Mouse (Mus musculus) kidney, embryonic 15.5 days (tissue): ENCODE measurements around the gene Serinc2. TPM values are rescaled to one million over a fixed set of nuclear protein-coding genes. Genes with fewer than 3 reads are reported as not detected.
A peak's percentile ranks its signal among the peaks of the same experiment; 100 is the strongest.
"Not testable (repeated sequence)": the region's sequence is repeated elsewhere in the genome, so short reads cannot be mapped to it uniquely, and the experiment has no call there.

ENCODE experiments used
- ATAC-seq: fragments of 200-750 bp; cut with Nextera tagmentation; replicated peaks from 2 replicates; pipeline ENCODE4 v1.8.0; 2017; ENCODE audit warnings: moderate TSS enrichment; ENCODE audit not compliant: low FRiP score
- H3K27ac ChIP-seq: fragments of 300-500 bp; sonication (generic); 2 replicates; pipeline ENCODE4 v1.5.1; 2015; ENCODE audit warnings: mild to moderate bottlenecking, inconsistent platforms
- H3K27me3 ChIP-seq: fragments of 300-500 bp; sonication (generic); 2 replicates; pipeline ENCODE4 v1.6.1; 2015; ENCODE audit warnings: inconsistent platforms
- H3K36me3 ChIP-seq: fragments of 300-500 bp; sonication (generic); 2 replicates; pipeline ENCODE4 v1.6.1; 2015; ENCODE audit warnings: inconsistent platforms
- H3K4me1 ChIP-seq: fragments of 300-500 bp; sonication (generic); 2 replicates; pipeline ENCODE4 v1.6.1; 2015; ENCODE audit warnings: inconsistent platforms
- H3K4me2 ChIP-seq: fragments of 300-500 bp; sonication (generic); 2 replicates; pipeline ENCODE4 v1.6.1; 2015; ENCODE audit warnings: moderate library complexity, mild to moderate bottlenecking, inconsistent platforms
- H3K4me3 ChIP-seq: fragments of 300-500 bp; sonication (generic); replicated peaks from 2 replicates; pipeline ENCODE4 v1.5.1; 2015; ENCODE audit warnings: mild to moderate bottlenecking, inconsistent platforms
- H3K9ac ChIP-seq: fragments of 300-500 bp; sonication (generic); 2 replicates; pipeline ENCODE4 v1.6.1; 2015; ENCODE audit warnings: mild to moderate bottlenecking, inconsistent platforms
- H3K9me3 ChIP-seq: fragments of 300-500 bp; sonication (generic); replicated peaks from 2 replicates; pipeline ENCODE4 v1.6.1; 2016; ENCODE audit warnings: inconsistent platforms
- WGBS: fragments of 180-500 bp; shearing (Covaris S2); methylation state at CpG from one replicate; pipeline ENCODE4 v1.1.7; 2015; ENCODE audit warnings: mixed read lengths; 5-methylcytosine and 5-hydroxymethylcytosine counted together
- polyA plus RNA-seq: library from polyadenylated mRNA; unstranded; fragments of >200 nt; fragmentation: Nextera tagmentation; extraction: Ambion mirVana; gene quantifications from 2 replicates; pipeline ENCODE4 v1.2.1, GENCODE M21; 2015

Serinc2 gene
- polyA plus RNA-seq, 1 experiment from 2014 or later = 48.8 TPM

DNA sequence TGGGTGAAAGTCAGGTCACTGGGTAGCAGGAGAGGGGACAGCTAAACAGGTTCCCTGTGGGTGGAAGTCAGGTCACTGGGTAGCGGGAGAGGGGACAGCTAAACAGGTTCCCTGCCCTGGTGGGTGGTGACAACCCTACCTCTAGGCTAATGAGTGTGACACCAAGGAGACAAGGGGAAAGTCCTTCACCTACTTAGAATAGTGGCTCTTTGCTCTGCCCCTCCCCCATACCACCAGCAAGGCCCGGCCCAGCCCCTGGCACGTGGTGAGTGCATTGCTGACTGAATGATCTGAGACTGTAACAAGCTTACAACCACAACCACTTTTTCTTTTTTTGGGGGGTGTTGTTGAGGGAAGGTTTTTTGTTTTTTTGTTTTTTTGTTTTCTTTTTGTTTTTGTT, 27.2 kb downstream of the Serinc2 start:
- Histone ChIP-seq H3K27ac (no peak overlapping the region), H3K4me3 (no peak overlapping the region), H3K4me1 (0 out of 2 replicates have a peak, but pooled peaks cover 5% of the 10 kb centered on the region), H3K9ac (no peak overlapping the region), H3K27me3 (peaks cover 4% of the 10 kb centered on the region; the same call in 1 of the 2 replicates), H3K4me2 (no peak overlapping the region), H3K36me3 (peaks cover 16% of the 10 kb centered on the region; the same call in 1 of the 2 replicates), H3K9me3 (no peaks in the 10 kb centered on the region)
- WGBS = 38% methylated on average over 3 of the region's 3 CpGs
- ATAC-seq = 0 out of 2 replicates have a peak, but pooled peaks have one; percentile 31

DNA sequence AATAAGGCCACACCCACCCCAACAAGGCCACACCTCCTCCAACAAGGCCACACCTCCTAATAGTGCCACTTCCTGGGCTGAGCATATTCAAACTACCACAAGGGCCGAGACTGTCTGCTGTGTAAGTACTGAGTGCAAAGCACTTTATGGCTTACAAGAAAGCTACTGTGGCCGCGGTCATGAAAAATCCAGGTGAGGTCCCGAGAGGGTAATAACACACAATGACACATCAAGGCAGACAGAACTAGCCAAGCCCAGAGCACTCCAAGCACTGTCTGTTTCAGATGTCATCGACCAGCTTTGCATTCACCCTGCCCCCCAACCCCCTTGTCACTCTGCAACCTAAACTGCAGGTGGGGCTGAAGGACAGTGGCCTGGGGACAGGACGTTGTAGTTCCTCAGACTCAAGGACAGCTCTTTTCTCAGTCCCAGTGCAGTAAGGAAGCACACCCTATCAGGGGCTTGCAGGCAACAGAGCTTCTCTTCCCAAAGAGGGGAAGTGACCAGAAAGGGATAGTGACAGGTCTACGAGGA, 27.8 kb downstream of the Serinc2 start:
- no peak overlapping the region for H3K4me3 ChIP-seq
- no peak overlapping the region for H3K4me2 ChIP-seq
- H3K27me3 ChIP-seq = peaks cover 9% of the 10 kb centered on the region
- ATAC-seq = 0 out of 2 replicates have a peak, but pooled peaks have one; percentile 14
- H3K9ac ChIP-seq = no peak overlapping the region
- H3K27ac ChIP-seq = no peak overlapping the region
- H3K4me1 ChIP-seq = 0 out of 2 replicates have a peak, but pooled peaks cover 5% of the 10 kb centered on the region
- H3K36me3 ChIP-seq = peaks cover 16% of the 10 kb centered on the region; the same call in 1 of the 2 replicates
- WGBS = 31% methylated on average over 7 of the region's 7 CpGs
- H3K9me3 ChIP-seq = no peaks in the 10 kb centered on the region

DNA sequence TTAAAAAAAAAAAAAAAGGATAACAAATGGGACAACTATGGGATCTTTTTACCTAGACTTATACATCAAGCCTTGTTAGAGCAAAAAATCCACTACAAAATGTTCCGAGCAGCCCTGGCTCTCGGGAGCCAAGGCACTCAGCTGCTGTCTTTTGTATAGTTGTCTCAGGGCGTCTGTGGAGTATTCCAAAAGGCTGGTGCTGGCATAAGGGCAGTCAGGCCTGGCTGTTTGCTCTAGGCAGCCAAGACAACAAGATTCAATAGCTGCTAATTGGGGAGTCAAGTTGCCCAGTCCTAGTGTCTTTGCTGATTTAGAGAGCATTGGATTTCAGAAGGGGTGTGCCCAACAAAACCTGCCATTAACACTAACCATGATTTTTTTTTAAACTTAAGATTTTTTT, 30.4 kb downstream of the Serinc2 start:
- Histone ChIP-seq H3K27me3 (peaks cover 20% of the 10 kb centered on the region), H3K4me2 (no peak overlapping the region), H3K36me3 (0 out of 2 replicates have a peak, but pooled peaks cover 5% of the 10 kb centered on the region), H3K27ac (no peak overlapping the region), H3K4me1 (0 out of 2 replicates have a peak, but pooled peaks cover 5% of the 10 kb centered on the region), H3K9ac (no peak overlapping the region), H3K9me3 (no peaks in the 10 kb centered on the region), H3K4me3 (no peak overlapping the region)
- no peak for ATAC-seq
- 59% methylated on average over 3 of the region's 3 CpGs for WGBS

DNA sequence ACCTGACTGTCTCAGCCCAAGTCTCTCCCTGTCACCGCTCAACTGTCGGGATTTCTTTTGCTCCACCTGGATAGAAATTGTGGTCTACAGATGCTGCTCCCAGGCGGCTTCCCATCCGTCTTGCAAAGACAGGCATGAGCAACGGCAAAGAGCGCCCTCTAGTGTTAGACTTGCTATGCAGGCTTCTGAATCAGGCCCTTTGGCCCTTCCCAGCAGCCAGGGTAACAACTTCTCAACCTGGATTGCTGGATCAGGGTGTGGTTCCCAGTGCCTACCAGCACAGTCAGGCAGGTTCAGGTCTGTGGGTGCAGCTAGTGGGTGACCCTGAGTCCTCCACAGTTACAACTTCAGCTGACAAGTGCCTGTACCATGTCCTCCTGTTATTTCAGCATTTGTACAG, 32.9 kb downstream of the Serinc2 start:
- H3K27me3 ChIP-seq = peaks cover 20% of the 10 kb centered on the region
- H3K4me2 ChIP-seq = no peak overlapping the region
- no peak overlapping the region for H3K27ac ChIP-seq
- 0 out of 2 replicates have a peak, but pooled peaks cover under 1% of the 10 kb centered on the region for H3K4me1 ChIP-seq
- no peak for ATAC-seq
- no peaks in the 10 kb centered on the region for H3K9me3 ChIP-seq
- no peak overlapping the region for H3K4me3 ChIP-seq
- WGBS = 2% methylated on average over 6 of the region's 6 CpGs
- H3K36me3 ChIP-seq = no peaks in the 10 kb centered on the region
- H3K9ac ChIP-seq = no peak overlapping the region

DNA sequence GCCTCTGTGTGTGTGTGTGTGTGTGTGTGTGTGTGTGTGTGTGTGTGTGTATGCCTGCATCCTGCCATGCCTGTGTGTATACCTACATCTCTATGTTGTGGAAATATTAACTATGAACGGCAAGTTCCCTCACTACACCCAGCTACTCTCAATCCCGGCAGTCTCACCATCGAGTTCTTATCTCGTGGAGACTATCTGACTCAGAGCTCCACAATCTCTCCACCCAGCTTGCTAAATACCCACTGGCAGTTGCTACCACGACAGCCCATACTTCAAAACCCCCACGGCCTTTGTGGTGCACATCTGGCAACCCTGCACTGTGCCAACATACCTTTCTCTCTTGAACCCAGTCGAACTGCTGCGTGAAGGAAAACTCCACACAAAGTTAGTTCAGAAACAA, 34.3 kb downstream of the Serinc2 start:
- H3K27ac ChIP-seq = no peak overlapping the region
- ATAC-seq = no peak
- H3K9me3 ChIP-seq = no peaks in the 10 kb centered on the region
- H3K4me1 ChIP-seq = no peaks in the 10 kb centered on the region
- no peak overlapping the region for H3K4me3 ChIP-seq
- no peak overlapping the region for H3K9ac ChIP-seq
- H3K27me3 ChIP-seq = peaks cover 20% of the 10 kb centered on the region
- H3K4me2 ChIP-seq = no peak overlapping the region
- H3K36me3 ChIP-seq = no peaks in the 10 kb centered on the region
- 72% methylated on average over 8 of the region's 8 CpGs for WGBS

DNA sequence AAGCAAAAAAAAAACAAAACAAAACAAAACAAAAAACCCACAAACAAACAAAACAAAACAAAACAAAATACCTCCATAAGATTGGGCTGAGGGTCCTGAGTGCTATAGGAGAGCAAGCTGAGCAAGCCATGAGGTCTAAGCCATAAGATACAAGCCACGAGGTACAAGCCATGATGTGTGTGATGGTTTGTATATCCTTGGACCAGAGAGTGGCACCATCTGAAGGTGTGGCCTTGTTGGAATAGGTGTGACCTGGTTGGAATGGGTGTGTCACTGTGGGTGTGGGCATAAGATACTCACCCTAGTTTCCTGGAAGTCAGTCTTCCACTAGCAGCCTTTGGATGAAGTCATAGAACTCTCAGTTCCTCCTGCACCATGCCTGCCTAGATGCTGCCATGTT, 35.4 kb downstream of the Serinc2 start:
- ATAC-seq, H3K36me3 ChIP-seq, H3K4me1 ChIP-seq, H3K9ac ChIP-seq, H3K9me3 ChIP-seq, H3K4me2 ChIP-seq, H3K27ac ChIP-seq, H3K4me3 ChIP-seq: not testable (repeated sequence)
- 75% methylated on average over 1 of the region's 1 CpGs for WGBS
- H3K27me3 ChIP-seq = peaks cover 20% of the 10 kb centered on the region

DNA sequence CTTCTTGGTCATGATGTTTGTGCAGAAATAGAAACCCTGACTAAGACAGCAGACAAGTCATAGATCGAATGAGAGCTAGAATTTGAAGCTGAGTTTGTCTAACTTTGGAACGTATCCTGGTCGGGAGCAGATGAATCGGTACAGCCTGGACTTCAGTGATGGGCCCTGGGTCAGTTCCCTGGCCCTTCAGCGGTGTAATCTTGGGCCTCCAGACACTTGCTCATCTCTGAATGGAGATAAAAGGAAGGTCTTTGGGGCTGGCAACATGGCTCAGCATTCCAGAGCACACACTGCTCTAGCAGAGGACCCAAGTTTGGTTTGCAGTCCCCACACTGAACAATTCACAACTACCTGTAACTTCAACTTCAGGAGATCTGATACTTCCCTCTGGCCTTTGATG, 36.0 kb downstream of the Serinc2 start:
- Histone ChIP-seq H3K4me2 (no peak overlapping the region), H3K4me1 (no peaks in the 10 kb centered on the region), H3K9me3 (no peaks in the 10 kb centered on the region), H3K9ac (no peak overlapping the region), H3K27me3 (peaks cover 20% of the 10 kb centered on the region), H3K36me3 (no peaks in the 10 kb centered on the region), H3K27ac (no peak overlapping the region), H3K4me3 (no peak overlapping the region)
- WGBS = 88% methylated on average over 5 of the region's 5 CpGs
- ATAC-seq = no peak

DNA sequence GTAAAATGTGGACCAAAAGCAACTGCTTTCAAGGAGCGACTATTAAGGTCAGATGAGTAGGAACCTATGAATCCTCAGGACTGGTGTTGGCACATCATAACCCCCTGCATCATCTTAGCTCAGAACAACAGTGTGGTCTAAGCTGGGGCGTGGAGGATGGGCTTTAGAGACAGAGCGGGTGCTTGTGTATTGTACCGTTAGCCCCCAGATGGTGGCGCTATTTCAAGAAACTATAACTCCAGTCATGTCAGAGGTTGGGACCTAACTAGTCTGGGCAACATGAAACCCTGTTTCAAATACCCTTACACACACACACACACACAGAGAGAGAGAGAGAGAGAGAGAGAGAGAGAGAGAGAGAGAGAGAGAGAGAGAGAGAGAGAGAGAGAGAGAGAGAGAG, 38.3 kb downstream of the Serinc2 start:
- ATAC-seq = no peak
- Histone ChIP-seq H3K4me2 (no peak overlapping the region), H3K9ac (no peak overlapping the region), H3K27me3 (0 out of 2 replicates have a peak, but pooled peaks cover 10% of the 10 kb centered on the region), H3K9me3 (no peaks in the 10 kb centered on the region), H3K4me1 (peaks cover 6% of the 10 kb centered on the region), H3K36me3 (no peaks in the 10 kb centered on the region), H3K4me3 (no peak overlapping the region), H3K27ac (no peak overlapping the region)
- 45% methylated on average over 5 of the region's 5 CpGs for WGBS

DNA sequence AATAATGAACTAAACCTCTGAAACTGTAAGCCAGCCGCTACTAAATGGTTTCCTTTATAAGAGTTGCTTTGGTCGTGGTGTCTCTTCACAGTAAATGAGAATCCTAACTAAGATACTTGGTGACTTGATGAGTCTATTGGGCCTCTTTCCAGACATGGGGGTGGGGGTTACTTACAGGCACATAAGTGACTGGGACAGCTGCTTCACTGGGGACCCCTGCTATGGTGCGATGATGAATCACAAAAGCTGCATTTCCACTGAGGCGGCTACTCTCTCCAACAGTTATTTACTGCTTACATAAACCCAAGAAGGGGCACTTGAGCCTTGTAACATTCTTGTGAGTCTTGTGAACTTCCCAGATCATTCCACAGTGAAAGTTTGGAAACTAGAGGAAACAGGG, 41.4 kb downstream of the Serinc2 start:
- WGBS = 93% methylated on average over 4 of the region's 4 CpGs
- no peak overlapping the region for H3K4me3 ChIP-seq
- no peak for ATAC-seq

DNA sequence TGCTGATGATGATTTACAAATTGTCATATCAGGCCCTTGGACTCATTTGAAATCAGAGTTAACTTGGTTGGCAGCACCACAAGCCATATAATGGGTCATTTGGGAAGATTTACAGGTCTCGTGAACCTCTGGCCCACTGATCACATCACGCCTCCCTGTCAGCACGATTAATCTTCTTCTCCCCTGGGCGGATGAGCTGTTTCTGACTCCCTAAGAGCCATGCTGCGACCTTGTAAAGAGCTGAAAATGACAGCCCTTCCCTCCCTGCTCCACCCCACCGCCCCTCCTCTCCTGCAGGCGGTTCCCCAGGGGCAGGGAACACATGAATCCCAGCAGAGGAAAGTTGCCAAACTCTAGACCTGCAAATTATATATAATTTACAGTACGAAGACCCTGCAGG, 42.6 kb downstream of the Serinc2 start:
- Histone ChIP-seq H3K9ac (no peak overlapping the region), H3K27me3 (peaks cover 3% of the 10 kb centered on the region; the same call in 1 of the 2 replicates), H3K4me2 (no peak overlapping the region), H3K27ac (no peak overlapping the region), H3K4me1 (peaks cover 6% of the 10 kb centered on the region), H3K4me3 (no peak overlapping the region), H3K36me3 (no peaks in the 10 kb centered on the region), H3K9me3 (no peaks in the 10 kb centered on the region)
- peak; percentile 66 for ATAC-seq
- 10% methylated on average over 8 of the region's 8 CpGs for WGBS

More for the DNA sequence above, 41.4 kb downstream of the Serinc2 start:
- no peak overlapping the region for H3K27ac ChIP-seq
- H3K4me1 ChIP-seq = peaks cover 6% of the 10 kb centered on the region
- H3K36me3 ChIP-seq = no peaks in the 10 kb centered on the region
- no peaks in the 10 kb centered on the region for H3K9me3 ChIP-seq
- no peak overlapping the region for H3K9ac ChIP-seq
- H3K27me3 ChIP-seq = peaks cover 3% of the 10 kb centered on the region; the same call in 1 of the 2 replicates
- H3K4me2 ChIP-seq = no peak overlapping the region

DNA sequence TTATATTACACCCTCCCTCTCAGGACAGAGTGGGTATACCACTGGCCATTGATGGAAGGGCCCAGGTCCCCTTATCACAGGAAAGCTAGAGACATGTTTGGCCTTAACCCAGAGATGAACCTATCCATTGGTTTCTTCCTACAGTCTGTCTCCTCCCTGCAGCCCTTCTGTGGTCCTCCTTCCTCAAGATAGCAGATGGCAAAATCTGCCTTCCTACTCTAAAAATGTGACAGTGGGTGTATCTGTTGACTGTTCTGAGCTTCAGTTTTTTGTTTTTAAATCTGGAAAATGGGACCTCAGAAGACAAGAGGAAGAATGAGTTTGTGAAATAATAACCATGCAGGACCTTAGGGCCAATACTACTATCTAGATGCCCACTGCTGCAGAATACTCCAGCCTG, 54.9 kb downstream of the Serinc2 start:
- no peaks in the 10 kb centered on the region for H3K9me3 ChIP-seq
- no peak overlapping the region for H3K4me3 ChIP-seq
- no peaks in the 10 kb centered on the region for H3K36me3 ChIP-seq
- no peak overlapping the region for H3K9ac ChIP-seq
- no peak overlapping the region for H3K27ac ChIP-seq
- H3K4me2 ChIP-seq = no peak overlapping the region
- no peak for ATAC-seq
- no peaks in the 10 kb centered on the region for H3K4me1 ChIP-seq
- H3K27me3 ChIP-seq = peaks cover 5% of the 10 kb centered on the region; the same call in 1 of the 2 replicates

DNA sequence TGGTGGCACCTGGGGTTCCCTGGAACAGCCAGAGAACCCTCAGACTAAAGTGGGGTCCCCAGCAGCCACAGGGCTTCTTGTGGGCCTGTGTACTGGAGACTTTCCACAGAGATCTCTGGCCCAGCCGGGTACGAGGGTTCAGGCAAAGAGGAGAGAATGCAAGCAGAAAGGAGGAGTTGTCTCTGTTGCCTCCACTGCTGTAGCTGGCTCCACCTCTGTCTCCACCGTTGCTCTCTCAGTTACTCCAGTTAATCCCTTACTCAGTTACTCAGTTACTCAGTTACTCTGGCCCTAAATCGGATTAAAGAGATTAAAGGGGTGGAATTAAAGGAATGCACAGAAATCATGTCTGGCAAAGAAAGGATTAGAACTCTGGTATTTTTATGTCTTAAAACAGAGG, 56.8 kb downstream of the Serinc2 start, which contains the start of gene Gm853:
Gene Gm853 (minus strand): TSS at position 223 of the 400 bp plus-strand sequence.
- H3K36me3 ChIP-seq = no peaks in the 10 kb centered on the region
- no peak within 1 kb of the TSS for H3K4me3 ChIP-seq
- H3K9me3 ChIP-seq = no peaks in the 10 kb centered on the region
- no peak within 1 kb of the TSS for H3K4me2 ChIP-seq
- WGBS = 69% methylated on average over 4 of the region's 4 CpGs
- H3K27me3 ChIP-seq = peaks cover 8% of the 10 kb centered on the region; the same call in 1 of the 2 replicates
- H3K4me1 ChIP-seq = no peaks in the 10 kb centered on the region
- H3K9ac ChIP-seq = no peak within 1 kb of the TSS
- no peak within 1 kb of the TSS for H3K27ac ChIP-seq
- no peak for ATAC-seq

DNA sequence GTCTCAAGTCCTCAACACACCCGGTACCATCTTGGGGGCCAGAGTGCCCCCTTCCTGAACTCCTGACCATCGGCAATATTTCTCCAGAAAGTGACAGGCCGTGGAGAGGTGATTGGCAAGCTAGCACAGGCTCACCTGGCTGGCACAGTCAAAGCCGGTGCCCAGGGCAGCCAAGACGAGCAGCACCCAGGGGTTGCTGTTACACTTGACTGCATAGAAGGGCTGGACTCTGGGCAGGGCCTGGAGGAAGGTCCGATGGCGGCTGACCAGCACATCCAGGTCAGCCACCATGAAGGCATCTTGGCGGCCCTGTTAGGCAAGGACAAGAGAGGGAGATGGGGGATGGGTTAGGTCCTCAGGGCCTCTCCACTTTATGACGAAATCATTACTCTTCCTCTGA, 58.8 kb downstream of the Serinc2 start:
- no peak overlapping the region for H3K4me3 ChIP-seq
- H3K27ac ChIP-seq = no peak overlapping the region
- WGBS = 69% methylated on average over 9 of the region's 9 CpGs
- no peaks in the 10 kb centered on the region for H3K4me1 ChIP-seq
- H3K36me3 ChIP-seq = no peaks in the 10 kb centered on the region
- no peaks in the 10 kb centered on the region for H3K9me3 ChIP-seq
- no peak overlapping the region for H3K9ac ChIP-seq
- ATAC-seq = no peak
- H3K4me2 ChIP-seq = no peak overlapping the region
- H3K27me3 ChIP-seq = peaks cover 9% of the 10 kb centered on the region; the same call in 1 of the 2 replicates
